Mouse (Mus musculus): ENCODE measurements around the gene Pik3r5. TPM values are rescaled to one million over a fixed set of nuclear protein-coding genes. Genes with fewer than 3 reads are reported as not detected.

Pik3r5 gene
- total and polyA plus RNA-seq, 2 experiments from 2014 or later: 0.54 to 1.8 TPM

GRCm38 (mm10) chr11:68386589-68387440 lies 45.1 kb upstream of the Pik3r5 start:
- Histone ChIP-seq H3K27ac (ENCODE audit: low read depth, low read length) (0 out of 2 replicates have a peak overlapping the region, but pooled peaks have one; percentile 29), H3K9me3 (ENCODE audit: low read length) (no peaks in the 10 kb centered on the region), H3K4me1 (ENCODE audit: insufficient read depth) (peaks cover 7% of the 10 kb centered on the region; the same call in 1 of the 2 replicates), H3K27me3 (ENCODE audit: insufficient read depth, low read length) (peaks cover 53% of the 10 kb centered on the region), H3K4me3 (ENCODE audit: low read depth, low read length) (peak overlapping the region; percentile 50), H3K36me3 (ENCODE audit: insufficient read depth) (no peaks in the 10 kb centered on the region), H3K9ac (peak overlapping the region; percentile 50), H3K4me2 (ENCODE audit: low read depth) (peak overlapping the region; percentile 92)
- 3% methylated on average over 84 of the region's 90 CpGs for WGBS
- TF ChIP-seq CTCF (IDR thresholded peaks at IDR 0.05; ENCODE audit: low read depth): no peak
- ATAC-seq (peak; percentile 69), DNase-seq (peak; percentile 66)

GRCm38 (mm10) chr11:68387441-68387760 lies 44.5 kb upstream of the Pik3r5 start:
- Histone ChIP-seq H3K9me3 (ENCODE audit: low read length) (no peaks in the 10 kb centered on the region), H3K36me3 (ENCODE audit: insufficient read depth) (no peaks in the 10 kb centered on the region), H3K4me2 (ENCODE audit: low read depth) (peak overlapping the region; percentile 92), H3K27ac (ENCODE audit: low read depth, low read length) (0 out of 2 replicates have a peak overlapping the region, but pooled peaks have one; percentile 29), H3K4me3 (ENCODE audit: low read depth, low read length) (peak overlapping the region; percentile 50), H3K4me1 (ENCODE audit: insufficient read depth) (peaks cover 7% of the 10 kb centered on the region; the same call in 1 of the 2 replicates), H3K27me3 (ENCODE audit: insufficient read depth, low read length) (peaks cover 54% of the 10 kb centered on the region), H3K9ac (peak overlapping the region; percentile 50; the same call in 1 of the 2 replicates)
- no peak for TF ChIP-seq CTCF (IDR thresholded peaks at IDR 0.05; ENCODE audit: low read depth)
- ATAC-seq (no peak), DNase-seq (no peak)
- WGBS: 35% methylated on average over 4 of the region's 4 CpGs

DNA sequence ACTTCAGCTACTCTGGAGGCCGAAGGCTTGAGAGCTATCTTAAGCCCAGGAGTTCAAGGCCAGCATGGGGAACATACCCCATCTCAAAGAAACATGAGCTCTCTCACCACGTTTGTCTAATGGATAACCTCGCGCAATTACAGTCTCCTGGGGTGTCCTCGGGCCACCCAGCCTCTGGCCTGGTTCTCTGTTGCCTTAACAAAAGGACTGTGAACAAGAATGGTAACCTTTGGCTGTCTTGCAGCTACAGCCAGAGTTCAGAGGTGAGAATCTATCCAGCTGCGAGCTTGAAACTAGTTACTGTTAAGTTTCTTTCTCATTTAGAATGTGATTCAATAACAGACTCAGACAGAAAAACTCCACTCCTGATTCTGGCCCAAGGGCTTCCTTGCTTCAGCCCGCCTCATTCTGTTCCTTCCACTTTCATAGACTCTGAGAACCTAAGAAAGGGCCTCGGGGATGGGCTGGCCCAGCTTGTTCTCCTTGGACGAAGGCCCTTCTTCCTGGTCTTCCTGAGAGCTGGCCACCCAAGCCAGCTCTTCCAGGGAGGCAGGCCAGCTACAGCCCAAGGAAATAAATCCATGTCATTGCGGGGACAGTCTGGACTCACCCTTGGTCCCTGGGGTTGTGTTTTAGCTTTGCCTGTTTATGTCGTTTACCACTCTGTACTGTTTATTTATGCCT lies 43.8 kb upstream of the Pik3r5 start:
- no peak for DNase-seq
- Histone ChIP-seq H3K9ac (no peak overlapping the region), H3K27me3 (ENCODE audit: insufficient read depth, low read length) (peaks cover 59% of the 10 kb centered on the region), H3K4me1 (ENCODE audit: insufficient read depth) (peaks cover 7% of the 10 kb centered on the region; the same call in 1 of the 2 replicates), H3K36me3 (ENCODE audit: insufficient read depth) (no peaks in the 10 kb centered on the region), H3K27ac (ENCODE audit: low read depth, low read length) (no peak overlapping the region), H3K4me3 (ENCODE audit: low read depth, low read length) (no peak overlapping the region), H3K4me2 (ENCODE audit: low read depth) (no peak overlapping the region), H3K9me3 (ENCODE audit: low read length) (no peaks in the 10 kb centered on the region)
- 54% methylated on average over 11 of the region's 11 CpGs for WGBS
- TF ChIP-seq CTCF (IDR thresholded peaks at IDR 0.05; ENCODE audit: low read depth): no peak
- no peak for ATAC-seq

DNA sequence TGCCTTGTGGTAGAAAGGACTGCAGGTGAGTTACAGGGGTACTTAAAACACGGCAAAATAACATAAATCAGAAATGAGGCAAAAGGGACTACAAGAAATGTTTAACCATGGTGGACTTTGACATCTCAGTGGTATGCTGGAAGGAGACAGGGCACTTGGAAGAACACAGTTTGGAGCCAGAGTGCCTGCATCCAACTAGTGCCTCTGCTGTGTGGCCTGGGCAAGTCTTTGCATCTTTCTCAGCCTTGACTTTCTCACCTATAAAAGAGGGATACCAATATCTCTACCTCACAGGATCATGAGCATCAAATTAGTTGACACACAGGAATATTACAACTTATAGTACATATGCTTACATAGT lies 43.3 kb upstream of the Pik3r5 start:
- no peak overlapping the region for H3K9ac ChIP-seq
- WGBS: 51% methylated on average over 1 of the region's 1 CpGs
- H3K9me3 ChIP-seq (ENCODE audit: low read length): no peaks in the 10 kb centered on the region
- DNase-seq (no peak), ATAC-seq (no peak)
- H3K4me3 ChIP-seq (ENCODE audit: low read depth, low read length): no peak overlapping the region
- peaks cover 7% of the 10 kb centered on the region; the same call in 1 of the 2 replicates for H3K4me1 ChIP-seq (ENCODE audit: insufficient read depth)
- H3K4me2 ChIP-seq (ENCODE audit: low read depth): no peak overlapping the region
- H3K27ac ChIP-seq (ENCODE audit: low read depth, low read length): no peak overlapping the region
- TF ChIP-seq CTCF (IDR thresholded peaks at IDR 0.05; ENCODE audit: low read depth): no peak
- peaks cover 59% of the 10 kb centered on the region for H3K27me3 ChIP-seq (ENCODE audit: insufficient read depth, low read length)
- H3K36me3 ChIP-seq (ENCODE audit: insufficient read depth): no peaks in the 10 kb centered on the region

- WGBS: 5% methylated on average over 8 of the region's 8 CpGs
- TF ChIP-seq CTCF (IDR thresholded peaks at IDR 0.05; ENCODE audit: low read depth): peak; percentile 22; the same call in 1 of the 2 replicates
- H3K27me3 ChIP-seq (ENCODE audit: insufficient read depth, low read length): peaks cover 56% of the 10 kb centered on the region
- no peaks in the 10 kb centered on the region for H3K9me3 ChIP-seq (ENCODE audit: low read length)
- no peak overlapping the region for H3K4me2 ChIP-seq (ENCODE audit: low read depth)
- H3K27ac ChIP-seq (ENCODE audit: low read depth, low read length): no peak overlapping the region
- H3K4me1 ChIP-seq (ENCODE audit: insufficient read depth): peaks cover 7% of the 10 kb centered on the region; the same call in 1 of the 2 replicates
- no peak overlapping the region for H3K4me3 ChIP-seq (ENCODE audit: low read depth, low read length)
- DNase-seq (no peak), ATAC-seq (no peak)
- no peak overlapping the region for H3K9ac ChIP-seq
- H3K36me3 ChIP-seq (ENCODE audit: insufficient read depth): no peaks in the 10 kb centered on the region
These were observed 42.3 kb upstream of the Pik3r5 start for GRCm38 (mm10) chr11:68389621-68390020.

- H3K36me3 ChIP-seq (ENCODE audit: insufficient read depth): no peaks in the 10 kb centered on the region
- peaks cover 51% of the 10 kb centered on the region for H3K27me3 ChIP-seq (ENCODE audit: insufficient read depth, low read length)
- DNase-seq (no peak), ATAC-seq (no peak)
- H3K27ac ChIP-seq (ENCODE audit: low read depth, low read length): no peak overlapping the region
- 23% methylated on average over 19 of the region's 19 CpGs for WGBS
- no peak for TF ChIP-seq CTCF (IDR thresholded peaks at IDR 0.05; ENCODE audit: low read depth)
- H3K9me3 ChIP-seq (ENCODE audit: low read length): no peaks in the 10 kb centered on the region
- no peak overlapping the region for H3K4me2 ChIP-seq (ENCODE audit: low read depth)
- H3K4me3 ChIP-seq (ENCODE audit: low read depth, low read length): no peak overlapping the region
- H3K9ac ChIP-seq: no peak overlapping the region
- H3K4me1 ChIP-seq (ENCODE audit: insufficient read depth): 0 out of 2 replicates have a peak, but pooled peaks cover under 1% of the 10 kb centered on the region
These were observed 41.3 kb upstream of the Pik3r5 start for GRCm38 (mm10) chr11:68390381-68391287.
